Mouse (Mus musculus) midbrain, embryonic 13.5 days (tissue): ENCODE results near the gene Adipoq. TPM values are rescaled to one million over a fixed set of nuclear protein-coding genes. Genes with fewer than 3 reads are reported as not detected.
A peak's percentile ranks its signal among the peaks of the same experiment; 100 is the strongest.
"Not testable (repeated sequence)": the region's sequence is repeated elsewhere in the genome, so short reads cannot be mapped to it uniquely, and the experiment has no call there.

ENCODE experiments used
- ATAC-seq: fragments of 200-750 bp; cut with Nextera tagmentation; 2 replicates; pipeline ENCODE4 v1.8.0; 2017; ENCODE audit warnings: mild to moderate bottlenecking, moderate TSS enrichment, moderate library complexity
- H3K27ac ChIP-seq: fragments of 300-500 bp; sonication (generic); 2 replicates; pipeline ENCODE4 v1.5.1; 2015; ENCODE audit warnings: inconsistent platforms, mild to moderate bottlenecking, moderate library complexity
- H3K27me3 ChIP-seq: fragments of 300-500 bp; sonication (generic); 2 replicates; pipeline ENCODE4 v1.6.1; 2015; ENCODE audit warnings: mild to moderate bottlenecking, inconsistent platforms
- H3K36me3 ChIP-seq: fragments of 300-500 bp; sonication (generic); 2 replicates; pipeline ENCODE4 v1.6.1; 2015; ENCODE audit warnings: mild to moderate bottlenecking, inconsistent platforms
- H3K4me1 ChIP-seq: fragments of 300-500 bp; sonication (generic); replicated peaks from 2 replicates; pipeline ENCODE4 v1.6.1; 2015; ENCODE audit warnings: inconsistent platforms
- H3K4me2 ChIP-seq: fragments of 300-500 bp; sonication (generic); replicated peaks from 2 replicates; pipeline ENCODE4 v1.6.1; 2015; ENCODE audit warnings: moderate library complexity, mild to moderate bottlenecking, inconsistent platforms
- H3K4me3 ChIP-seq: fragments of 300-500 bp; sonication (generic); replicated peaks from 2 replicates; pipeline ENCODE4 v1.5.1; 2015; ENCODE audit warnings: mild to moderate bottlenecking, inconsistent platforms
- H3K9ac ChIP-seq: fragments of 300-500 bp; sonication (generic); replicated peaks from 2 replicates; pipeline ENCODE4 v1.6.1; 2015; ENCODE audit warnings: mild to moderate bottlenecking, inconsistent platforms
- H3K9me3 ChIP-seq: fragments of 300-500 bp; sonication (generic); 2 replicates; pipeline ENCODE4 v1.6.1; 2016; ENCODE audit warnings: mild to moderate bottlenecking, inconsistent platforms
- WGBS: fragments of 180-500 bp; shearing (Covaris S2); methylation state at CpG from one replicate; pipeline ENCODE4 v1.1.7; 2015; 5-methylcytosine and 5-hydroxymethylcytosine counted together
- polyA plus RNA-seq: library from polyadenylated mRNA; unstranded; fragments of >200 nt; fragmentation: Nextera tagmentation; extraction: Ambion mirVana; gene quantifications from 2 replicates; pipeline ENCODE4 v1.2.1, GENCODE M21; 2015

Gene Adipoq
- 0.12 TPM in 1 of 2 replicates, not detected in the other for polyA plus RNA-seq

DNA sequence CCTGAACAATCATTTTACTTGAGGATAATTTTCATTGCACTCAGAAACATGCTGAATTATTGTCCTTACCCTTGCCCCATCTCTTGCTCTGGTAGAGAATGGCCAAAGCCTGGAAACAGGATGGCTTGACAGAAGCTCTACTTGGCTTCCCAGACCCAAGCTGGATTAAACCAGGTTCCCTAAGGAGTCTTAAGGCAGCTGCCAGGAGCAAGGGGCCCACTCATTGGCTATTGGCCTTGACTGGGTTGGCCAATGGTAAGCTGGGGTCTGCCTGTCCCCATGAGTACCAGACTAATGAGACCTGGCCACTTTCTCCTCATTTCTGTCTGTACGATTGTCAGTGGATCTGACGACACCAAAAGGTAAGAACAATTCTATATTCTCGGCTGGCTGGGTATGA, at the start of gene Adipoq:
Gene Adipoq, plus strand, starts transcription at position 257 of the 400 bp plus-strand sequence.
- WGBS = 89% methylated on average over 3 of the region's 3 CpGs
- Histone ChIP-seq H3K4me3 (no peak within 1 kb of the TSS), H3K9me3 (no peaks in the 10 kb centered on the region), H3K4me1 (no peaks in the 10 kb centered on the region), H3K9ac (no peak within 1 kb of the TSS), H3K4me2 (no peak within 1 kb of the TSS), H3K27me3 (no peaks in the 10 kb centered on the region), H3K27ac (no peak within 1 kb of the TSS), H3K36me3 (no peaks in the 10 kb centered on the region)
- ATAC-seq = no peak

DNA sequence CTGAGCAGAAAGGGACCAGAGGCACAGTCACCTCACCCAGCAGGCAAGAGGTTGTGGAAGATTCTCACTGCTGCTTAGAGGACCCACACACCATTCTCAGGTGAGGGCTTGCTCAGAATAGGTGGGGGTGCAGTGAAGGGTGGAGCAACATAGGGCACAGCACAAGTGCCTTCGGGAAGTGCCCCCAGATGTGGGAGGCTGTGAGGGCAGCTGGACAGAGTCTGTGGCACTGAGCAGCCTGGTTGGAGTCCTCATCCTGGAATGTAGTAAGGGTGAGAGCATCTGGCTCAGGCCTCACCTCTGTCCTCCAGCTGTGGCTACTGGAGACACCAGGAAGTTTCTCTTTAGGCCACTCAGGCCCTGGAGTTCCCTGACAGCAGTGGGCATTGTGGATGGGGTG, 49.5 kb upstream of the Adipoq start:
- H3K9me3 ChIP-seq, ATAC-seq, H3K4me3 ChIP-seq, H3K9ac ChIP-seq, H3K27ac ChIP-seq, H3K4me2 ChIP-seq, H3K36me3 ChIP-seq: not testable (repeated sequence)
- peaks cover 11% of the 10 kb centered on the region for H3K27me3 ChIP-seq
- H3K4me1 ChIP-seq = peaks cover 15% of the 10 kb centered on the region
- 79% methylated on average over 1 of the region's 1 CpGs for WGBS

DNA sequence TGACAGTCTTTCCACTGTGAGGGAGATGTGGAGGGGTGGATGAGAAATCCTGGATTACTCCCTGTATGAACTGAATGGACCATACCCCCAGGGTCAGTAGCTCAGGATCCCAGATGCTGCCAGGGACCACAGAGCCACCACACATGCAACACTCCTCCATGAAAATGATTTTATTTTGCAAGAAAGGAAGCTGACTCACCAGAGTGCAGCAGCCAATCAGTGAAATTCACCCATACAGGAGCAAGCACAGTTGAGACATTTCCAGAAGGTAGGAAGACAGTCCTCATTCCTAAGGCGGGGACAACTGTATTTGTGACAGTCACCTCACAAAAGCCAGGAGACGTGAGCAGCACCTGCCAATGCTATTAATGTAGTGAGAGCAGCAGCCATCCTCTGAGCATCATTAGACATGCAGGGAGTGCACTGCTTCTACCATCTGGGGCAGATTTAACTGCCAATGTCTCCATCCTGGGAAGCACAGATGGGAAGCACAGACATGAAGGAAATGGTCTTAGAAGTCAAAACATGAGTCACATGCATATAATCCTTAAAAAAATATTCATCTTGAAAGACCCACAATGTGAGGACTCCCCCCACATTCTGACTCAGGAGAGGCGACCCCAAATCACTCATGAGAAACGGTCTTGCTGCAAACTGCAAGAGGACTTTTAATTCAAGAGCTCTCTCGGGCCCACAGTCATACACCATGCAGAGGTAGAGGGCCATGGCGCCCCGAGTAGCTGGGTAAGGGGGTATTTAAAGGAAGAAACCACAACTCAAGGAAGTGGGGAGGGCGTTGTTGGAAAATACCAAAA, 48.8 kb upstream of the Adipoq start:
- not testable (repeated sequence) for ATAC-seq, H3K4me3 ChIP-seq, H3K9ac ChIP-seq, H3K27ac ChIP-seq, H3K4me2 ChIP-seq, H3K36me3 ChIP-seq, H3K9me3 ChIP-seq
- Histone ChIP-seq H3K4me1 (peaks cover 15% of the 10 kb centered on the region), H3K27me3 (peaks cover 14% of the 10 kb centered on the region)
- 88% methylated on average over 8 of the region's 8 CpGs for WGBS

DNA sequence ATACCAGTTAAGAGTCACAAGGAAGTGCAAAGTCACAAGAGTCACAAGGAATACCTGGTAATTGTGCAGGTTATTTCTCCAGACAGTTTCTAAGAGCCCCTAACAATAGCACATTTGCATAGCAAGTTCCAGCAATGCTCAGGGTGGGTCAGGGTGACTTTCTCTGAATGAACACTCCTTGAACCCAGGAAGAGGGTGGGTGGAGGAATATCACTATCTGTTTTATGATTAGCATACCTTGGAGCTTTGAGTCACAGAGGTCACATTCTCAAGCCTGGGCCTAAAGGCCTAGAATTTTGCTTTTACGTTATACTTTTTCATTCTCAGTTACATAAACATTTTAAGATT, 48.3 kb upstream of the Adipoq start:
- ATAC-seq, H3K9me3 ChIP-seq, H3K4me2 ChIP-seq, H3K9ac ChIP-seq, H3K27ac ChIP-seq, H3K36me3 ChIP-seq, H3K4me3 ChIP-seq: not testable (repeated sequence)
- H3K27me3 ChIP-seq = peaks cover 19% of the 10 kb centered on the region
- peaks cover 18% of the 10 kb centered on the region for H3K4me1 ChIP-seq
- 100% methylated on average over 1 of the region's 1 CpGs for WGBS

DNA sequence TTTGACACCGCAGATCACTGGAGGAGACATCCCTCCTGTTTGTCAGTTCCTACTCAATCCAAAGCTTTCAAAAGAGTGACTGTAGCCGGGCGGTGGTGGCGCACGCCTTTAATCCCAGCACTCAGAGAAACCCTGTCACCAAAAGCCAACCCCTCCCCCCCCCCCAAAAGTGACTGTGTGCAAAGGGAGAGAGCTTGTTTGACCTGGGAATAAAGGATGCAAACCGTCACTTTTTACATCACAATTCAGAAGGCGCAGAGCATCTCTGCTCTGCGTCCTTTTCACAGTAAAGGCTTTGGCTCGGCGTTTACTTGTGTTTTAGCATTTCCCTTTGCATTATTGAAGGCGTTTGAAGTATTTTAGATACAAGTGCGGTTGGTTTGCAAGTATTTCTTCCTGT, 46.7 kb upstream of the Adipoq start:
- peaks cover 19% of the 10 kb centered on the region for H3K27me3 ChIP-seq
- 2% methylated on average over 12 of the region's 12 CpGs for WGBS
- peak overlapping the region; percentile 52 for H3K9ac ChIP-seq
- peaks cover 18% of the 10 kb centered on the region for H3K4me1 ChIP-seq
- peak overlapping the region; percentile 39 for H3K4me3 ChIP-seq
- no peak for ATAC-seq
- H3K9me3 ChIP-seq = no peaks in the 10 kb centered on the region
- no peaks in the 10 kb centered on the region for H3K36me3 ChIP-seq
- peak overlapping the region; percentile 57 for H3K4me2 ChIP-seq
- H3K27ac ChIP-seq = no peak overlapping the region

DNA sequence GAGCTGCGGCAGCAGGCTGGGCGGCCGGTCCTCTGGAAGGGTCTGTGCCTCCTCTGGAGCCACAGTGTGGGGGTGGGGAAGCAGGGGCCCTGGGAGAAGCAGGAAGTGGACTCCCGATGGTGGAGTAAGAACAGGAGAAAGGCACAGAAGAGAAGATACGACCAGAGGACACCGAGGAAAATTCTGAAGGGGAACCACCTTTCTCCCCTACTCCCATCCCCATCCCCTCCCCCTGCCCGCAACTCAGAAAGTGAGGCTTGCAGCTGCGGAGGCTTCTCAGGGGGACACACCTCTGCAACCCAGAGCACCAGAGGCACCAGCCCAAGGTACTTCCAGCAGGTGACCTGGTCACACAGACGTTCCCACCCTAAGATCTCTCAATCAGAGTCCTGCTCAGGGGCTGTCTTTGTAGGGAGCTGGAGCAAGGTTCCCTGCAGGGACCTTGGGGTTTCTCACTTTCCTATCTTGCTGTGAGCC, 46.2 kb upstream of the Adipoq start:
- Histone ChIP-seq H3K4me1 (peaks cover 18% of the 10 kb centered on the region), H3K36me3 (no peaks in the 10 kb centered on the region), H3K9ac (peak overlapping the region; percentile 52), H3K27me3 (peaks cover 19% of the 10 kb centered on the region), H3K4me2 (peak overlapping the region; percentile 57), H3K4me3 (peak overlapping the region; percentile 39), H3K9me3 (no peaks in the 10 kb centered on the region), H3K27ac (no peak overlapping the region)
- peak; percentile 76 for ATAC-seq
- WGBS = 0% methylated on average over 9 of the region's 9 CpGs

DNA sequence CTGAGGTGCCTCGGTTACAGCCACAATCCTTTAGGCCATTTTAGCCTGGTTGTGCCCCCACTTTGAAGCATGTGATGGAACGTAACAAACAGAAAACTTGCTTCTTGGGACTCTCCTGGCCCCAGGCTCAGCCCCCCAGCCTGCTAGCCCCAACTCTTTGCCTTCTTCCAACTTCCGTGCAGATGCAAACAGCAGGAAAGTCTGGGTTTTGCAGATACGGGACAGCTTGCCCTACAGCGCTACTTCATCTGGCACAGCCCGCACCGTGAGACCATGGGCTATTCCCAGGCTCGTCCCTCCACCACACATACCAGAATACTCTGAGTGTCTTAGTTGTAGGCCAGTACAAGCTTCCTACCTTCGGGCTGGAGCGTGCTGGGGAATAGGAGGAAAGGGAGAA, 45.7 kb upstream of the Adipoq start:
- no peak for ATAC-seq
- H3K4me3 ChIP-seq = peak overlapping the region; percentile 39
- no peaks in the 10 kb centered on the region for H3K36me3 ChIP-seq
- H3K27ac ChIP-seq = no peak overlapping the region
- peaks cover 18% of the 10 kb centered on the region for H3K4me1 ChIP-seq
- WGBS = 12% methylated on average over 10 of the region's 10 CpGs
- peaks cover 19% of the 10 kb centered on the region for H3K27me3 ChIP-seq
- no peaks in the 10 kb centered on the region for H3K9me3 ChIP-seq
- H3K9ac ChIP-seq = peak overlapping the region; percentile 52; the same call in 1 of the 2 replicates
- H3K4me2 ChIP-seq = peak overlapping the region; percentile 57

DNA sequence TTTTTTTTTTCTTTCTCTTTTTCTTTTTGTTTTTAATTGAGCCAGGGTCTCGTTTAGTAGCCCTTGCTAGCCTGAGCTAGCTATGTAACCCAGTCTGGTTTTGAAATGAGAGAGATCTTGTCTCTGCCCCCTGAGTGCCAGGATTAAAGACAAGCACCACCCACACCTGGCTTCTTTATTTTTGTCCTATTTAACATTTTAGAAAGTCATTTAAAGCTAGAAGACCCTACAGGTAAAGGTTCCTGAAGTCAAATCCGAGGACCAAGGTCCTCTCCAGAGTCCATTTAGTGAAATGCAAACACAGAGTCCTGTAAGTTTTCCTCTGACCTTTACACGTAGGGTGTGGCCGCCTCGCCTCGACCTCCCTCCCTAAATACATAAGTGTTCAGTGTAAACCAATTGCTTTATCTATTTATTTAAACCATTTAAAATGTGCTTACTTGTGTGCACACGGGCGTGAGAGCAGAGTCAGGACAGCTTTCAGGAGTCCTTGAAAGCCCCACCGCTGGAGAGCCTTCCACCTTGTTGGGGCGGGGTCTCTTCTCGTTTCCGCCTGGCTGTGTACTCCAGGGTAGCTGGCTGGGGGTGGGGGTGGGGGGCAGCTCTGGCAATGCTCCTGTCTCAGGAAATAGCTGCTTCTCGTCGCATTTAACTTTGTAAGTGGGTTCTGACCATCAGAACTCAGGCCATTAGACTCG, 43.8 kb upstream of the Adipoq start:
- no peak overlapping the region for H3K27ac ChIP-seq
- H3K36me3 ChIP-seq = no peaks in the 10 kb centered on the region
- H3K9ac ChIP-seq = no peak overlapping the region; the same call in 1 of the 2 replicates
- H3K4me1 ChIP-seq = peaks cover 21% of the 10 kb centered on the region
- 17% methylated on average over 15 of the region's 15 CpGs for WGBS
- peak overlapping the region; percentile 35 for H3K4me2 ChIP-seq
- H3K27me3 ChIP-seq = peaks cover 19% of the 10 kb centered on the region
- no peaks in the 10 kb centered on the region for H3K9me3 ChIP-seq
- ATAC-seq = no peak
- peak overlapping the region; percentile 7; the same call in 1 of the 2 replicates for H3K4me3 ChIP-seq

DNA sequence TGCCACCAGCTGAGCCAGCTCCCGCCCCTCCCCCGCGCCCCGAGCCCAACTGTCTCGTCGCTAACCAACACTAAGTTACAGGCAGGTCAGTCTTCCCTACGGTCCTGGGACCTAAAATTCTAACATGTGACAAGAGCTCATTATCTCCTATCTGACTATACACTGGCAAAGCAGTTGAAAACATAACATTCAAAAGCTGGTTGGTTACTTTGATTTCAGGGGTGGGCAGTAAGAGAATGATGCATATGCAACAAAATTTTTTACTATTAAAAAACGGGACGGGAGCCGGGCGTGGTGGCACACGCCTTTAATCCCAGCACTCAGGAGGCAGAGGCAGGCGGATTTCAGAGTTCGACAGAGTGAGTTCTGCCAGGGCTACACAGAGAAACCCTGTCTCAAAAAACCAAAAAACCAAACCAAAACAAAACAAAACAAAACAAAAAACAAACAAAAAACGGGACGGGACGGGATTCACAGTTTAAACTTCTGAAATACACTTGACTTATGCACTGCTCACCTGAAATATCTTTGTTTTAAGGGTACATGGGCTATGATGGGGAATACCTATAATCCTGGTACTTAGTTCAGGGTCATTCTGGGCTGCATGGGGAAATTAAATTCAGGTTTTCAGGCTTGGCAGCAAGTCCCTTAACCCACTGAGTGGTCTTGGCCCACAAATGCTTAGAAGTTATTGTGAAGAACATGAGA, 43.1 kb upstream of the Adipoq start:
- no peak for ATAC-seq
- 49% methylated on average over 17 of the region's 17 CpGs for WGBS
- Histone ChIP-seq H3K27me3 (peaks cover 19% of the 10 kb centered on the region), H3K4me1 (peaks cover 21% of the 10 kb centered on the region), H3K27ac (no peak overlapping the region), H3K4me3 (peak overlapping the region; percentile 7; the same call in 1 of the 2 replicates), H3K9me3 (no peaks in the 10 kb centered on the region), H3K4me2 (peak overlapping the region; percentile 35), H3K9ac (no peak overlapping the region; the same call in 1 of the 2 replicates), H3K36me3 (no peaks in the 10 kb centered on the region)

DNA sequence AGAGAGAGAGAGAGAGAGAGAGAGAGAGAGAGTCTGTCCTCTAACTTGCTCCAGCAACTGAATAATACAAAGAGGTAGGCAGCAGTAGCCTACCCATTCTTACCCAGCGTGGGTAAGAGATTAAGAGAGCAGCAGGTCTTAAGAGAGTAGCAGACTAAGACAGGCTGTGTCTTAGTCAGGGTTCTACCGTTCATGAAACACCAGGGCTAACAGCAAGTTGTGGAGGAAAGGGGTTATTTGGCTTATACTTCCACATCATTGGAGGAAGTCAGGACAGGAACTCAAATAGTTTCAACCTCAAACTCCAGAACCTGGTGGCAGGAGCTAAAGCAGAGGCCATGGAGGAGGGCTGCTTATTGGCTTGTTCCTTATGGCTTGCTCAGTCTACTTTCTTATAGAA, 42.5 kb upstream of the Adipoq start:
- Histone ChIP-seq H3K4me1 (peaks cover 23% of the 10 kb centered on the region), H3K27ac (no peak overlapping the region), H3K9ac (no peak overlapping the region), H3K27me3 (peaks cover 19% of the 10 kb centered on the region), H3K36me3 (peaks cover 2% of the 10 kb centered on the region; the same call in 1 of the 2 replicates), H3K4me3 (no peak overlapping the region), H3K9me3 (no peaks in the 10 kb centered on the region), H3K4me2 (no peak overlapping the region)
- ATAC-seq = no peak
- 50% methylated on average over 2 of the region's 2 CpGs for WGBS

DNA sequence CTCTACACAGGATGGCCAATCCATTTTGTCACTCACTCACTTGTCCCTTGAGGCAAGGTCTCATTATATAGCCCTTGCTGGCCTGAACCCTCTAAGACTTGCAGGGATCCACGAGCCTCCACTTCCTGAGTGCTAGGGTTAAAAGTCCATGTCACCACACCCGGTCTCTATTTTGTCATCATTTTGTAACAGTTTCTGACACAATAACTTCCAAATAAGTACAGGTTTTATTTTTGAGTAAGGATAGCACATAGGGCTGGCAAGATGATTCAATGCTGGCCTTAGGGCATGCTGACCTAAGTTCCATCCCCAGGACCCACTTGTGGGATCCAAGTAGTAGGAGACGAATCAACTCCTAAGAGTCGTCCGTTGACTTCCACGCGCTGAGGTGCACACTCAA, 40.2 kb upstream of the Adipoq start:
- ATAC-seq = no peak
- Histone ChIP-seq H3K4me1 (peaks cover 31% of the 10 kb centered on the region), H3K27me3 (0 out of 2 replicates have a peak, but pooled peaks cover 8% of the 10 kb centered on the region), H3K4me3 (no peak overlapping the region), H3K9ac (no peak overlapping the region), H3K4me2 (no peak overlapping the region), H3K27ac (no peak overlapping the region), H3K36me3 (peaks cover 25% of the 10 kb centered on the region), H3K9me3 (no peaks in the 10 kb centered on the region)
- WGBS = 87% methylated on average over 7 of the region's 7 CpGs
